Mouse (Mus musculus) gastrocnemius, postnatal 4 days (tissue): ENCODE results near the gene Gclm. TPM values are rescaled to one million over a fixed set of nuclear protein-coding genes. Genes with fewer than 3 reads are reported as not detected.
A peak's percentile ranks its signal among the peaks of the same experiment; 100 is the strongest.
"Not testable (repeated sequence)": the region's sequence is repeated elsewhere in the genome, so short reads cannot be mapped to it uniquely, and the experiment has no call there.

ENCODE experiments used
- DNase-seq, 2 experiments: peaks; one replicate each; pipeline ENCODE4 v3.0.0; 2021 to 2022; ENCODE audit warnings: low spot score in 2 of 2, mixed read lengths in 2 of 2
- long read RNA-seq, 2 experiments: library from polyadenylated mRNA; stranded (forward); transcript quantifications; one replicate each; pipeline ENCODE4 v2.0.0; 2021
- total RNA-seq, 2 experiments: library from RNA; stranded (reverse); gene quantifications; 2 replicates each; pipeline ENCODE4 v1.2.3; 2021

Gene Gclm
- total RNA-seq = 10 to 100 TPM; 38.9 to 43.2 TPM
- long read RNA-seq, experiment 1, full-length matches to known transcripts = 36 of 42 reads
- long read RNA-seq, experiment 1, partial matches to known transcripts = 1 of 42 reads
- long read RNA-seq, experiment 1, other reads (novel, unspliced or antisense) = 5 of 42 reads
- long read RNA-seq, experiment 2, full-length matches to known transcripts = 43 of 49 reads
- long read RNA-seq, experiment 2, partial matches to known transcripts = 1 of 49 reads
- long read RNA-seq, experiment 2, other reads (novel, unspliced or antisense) = 5 of 49 reads

DNA sequence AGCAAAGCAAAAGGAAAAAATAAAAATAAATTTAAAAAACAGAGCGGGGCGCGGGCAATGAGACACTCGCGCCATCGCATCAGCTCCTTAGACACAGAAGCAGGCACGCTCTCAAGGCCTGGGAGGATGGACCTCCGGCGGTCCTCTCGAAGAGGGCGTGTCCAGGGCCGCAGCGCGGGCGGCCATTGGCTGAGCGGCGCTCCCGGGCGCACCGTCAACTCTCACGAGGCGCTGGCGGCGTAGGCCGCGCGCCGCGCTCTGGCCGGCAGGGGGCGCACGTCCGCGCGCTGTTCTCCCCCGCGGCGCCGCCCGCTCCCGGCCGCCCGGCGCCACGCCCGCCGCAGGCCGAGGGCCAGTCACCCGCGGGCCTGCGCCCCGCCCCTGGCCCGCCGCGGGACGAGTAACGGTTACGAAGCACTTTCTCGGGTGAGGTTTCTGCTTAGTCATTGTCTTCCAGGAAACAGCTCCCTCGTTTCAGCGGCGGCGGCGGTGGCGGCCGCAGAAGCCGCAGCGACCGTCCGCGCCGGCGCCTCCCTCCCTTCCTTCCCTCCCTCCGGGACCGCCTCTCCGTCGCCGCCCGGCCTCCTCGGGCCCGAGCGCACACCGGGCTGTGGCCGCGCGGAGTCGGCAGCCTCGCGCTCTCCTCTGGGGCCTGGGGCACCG, at the start of gene Gclm:
Gene Gclm (plus strand): TSS at position 343 of the 663 bp plus-strand sequence.
- DNase-seq = peak; percentile 92 to 93

DNA sequence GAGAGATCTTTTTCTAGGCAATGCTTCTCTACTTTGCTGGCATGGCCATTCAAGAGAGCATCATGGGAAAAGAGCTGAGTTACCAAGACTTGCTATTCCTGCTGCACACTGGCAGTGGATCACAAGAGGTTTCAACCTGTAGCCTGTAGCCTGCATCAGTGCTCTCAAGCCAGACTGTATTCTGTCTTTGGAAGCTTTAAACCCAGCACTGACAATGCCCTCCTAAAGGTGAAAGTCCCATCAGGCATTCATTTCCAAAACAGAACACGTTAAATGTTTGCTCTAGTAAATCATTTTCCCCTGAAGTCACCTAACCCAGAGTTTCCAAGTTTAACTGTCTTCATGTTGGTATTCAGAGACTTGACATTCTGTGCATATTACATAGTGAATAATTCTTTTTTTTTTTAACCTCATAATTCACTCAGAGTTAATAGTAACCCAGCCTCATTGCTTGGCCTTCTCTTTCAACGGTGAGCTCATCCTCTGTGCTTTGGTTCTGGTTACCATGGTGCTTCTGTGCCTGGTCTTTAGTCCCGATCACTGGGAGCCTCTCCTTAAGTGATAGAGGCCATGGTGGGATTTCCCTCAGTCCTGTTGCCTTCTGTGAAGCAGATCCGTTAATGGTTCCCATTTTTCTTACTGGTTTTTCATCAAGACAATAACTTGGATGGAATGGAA, 48.6 kb upstream of the Gclm start:
- DNase-seq = no peak

DNA sequence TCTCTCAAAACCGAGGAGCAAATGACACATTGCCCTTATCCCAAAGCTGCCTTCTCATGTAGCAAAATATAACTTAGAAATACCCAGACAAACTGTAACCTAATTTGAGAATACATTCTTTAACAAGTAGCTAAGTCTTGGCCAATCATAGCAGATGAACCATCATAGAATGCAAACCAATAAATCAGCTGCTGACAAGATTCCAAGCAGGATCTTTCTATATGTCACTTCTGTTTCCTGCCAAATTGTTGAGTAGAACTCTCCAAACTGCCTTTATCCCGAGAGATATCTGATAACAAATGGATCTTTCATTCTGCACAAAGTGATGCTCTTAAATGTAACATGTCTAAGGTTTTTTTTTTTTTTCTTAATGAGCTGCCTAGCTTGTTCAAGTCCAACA, 46.8 kb upstream of the Gclm start:
- DNase-seq = no peak

DNA sequence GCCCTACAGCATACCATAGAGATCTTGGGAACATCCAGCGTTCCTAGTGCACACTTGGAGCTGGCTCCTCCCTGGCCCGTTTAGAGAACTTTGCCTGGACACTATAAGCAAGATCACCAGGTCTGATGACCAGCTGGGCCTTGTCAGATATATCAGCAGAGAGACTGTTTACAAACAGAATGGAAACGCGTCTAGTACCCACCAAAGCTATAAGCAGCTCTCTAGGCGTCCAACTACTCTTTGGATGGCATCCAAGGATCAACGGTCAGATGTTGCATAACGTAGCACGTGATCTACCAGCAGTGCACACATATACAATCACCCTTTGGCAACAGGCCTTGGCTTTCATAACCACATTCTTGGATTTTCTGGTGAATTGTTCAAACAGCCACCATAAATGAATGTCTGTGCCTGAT, 46.4 kb upstream of the Gclm start:
- DNase-seq = no peak

DNA sequence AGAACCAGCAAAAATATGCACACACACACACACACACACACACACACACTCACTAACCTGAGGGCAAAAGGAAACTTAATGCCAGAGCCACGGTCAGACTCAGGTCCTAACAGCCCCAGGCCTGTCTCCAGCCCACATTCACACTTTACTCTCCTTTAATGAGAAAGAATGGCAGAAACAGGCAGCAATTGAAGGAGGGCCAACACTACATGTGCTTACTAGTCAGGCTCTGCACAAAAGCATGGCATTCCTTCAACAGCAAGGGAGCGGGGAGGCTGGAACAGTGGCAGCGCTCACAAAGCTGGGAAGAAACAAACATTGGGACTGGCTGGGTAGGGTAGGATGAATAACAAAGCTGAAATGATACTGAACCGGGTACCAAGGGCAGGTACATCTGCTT, 45.8 kb upstream of the Gclm start:
- no peak for DNase-seq

DNA sequence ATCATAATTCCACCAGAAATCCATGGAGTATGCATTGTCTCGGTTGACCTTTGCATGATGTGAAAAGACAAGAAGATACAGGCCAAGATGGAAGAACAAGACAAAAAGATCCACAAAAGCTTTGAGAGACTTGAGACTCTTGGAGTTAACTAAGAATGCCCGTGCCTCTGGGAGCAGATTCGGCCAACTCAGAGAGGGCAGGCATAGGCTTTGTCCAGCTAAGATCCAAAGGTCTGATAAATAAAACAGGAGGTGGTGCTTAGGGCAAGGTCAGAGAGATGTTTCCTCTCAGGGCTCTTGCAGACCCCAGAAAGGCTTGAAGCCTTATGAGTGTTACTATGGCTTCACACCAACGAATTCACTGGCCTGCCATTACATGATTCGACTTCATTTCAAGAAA, 45.3 kb upstream of the Gclm start:
- no peak for DNase-seq

DNA sequence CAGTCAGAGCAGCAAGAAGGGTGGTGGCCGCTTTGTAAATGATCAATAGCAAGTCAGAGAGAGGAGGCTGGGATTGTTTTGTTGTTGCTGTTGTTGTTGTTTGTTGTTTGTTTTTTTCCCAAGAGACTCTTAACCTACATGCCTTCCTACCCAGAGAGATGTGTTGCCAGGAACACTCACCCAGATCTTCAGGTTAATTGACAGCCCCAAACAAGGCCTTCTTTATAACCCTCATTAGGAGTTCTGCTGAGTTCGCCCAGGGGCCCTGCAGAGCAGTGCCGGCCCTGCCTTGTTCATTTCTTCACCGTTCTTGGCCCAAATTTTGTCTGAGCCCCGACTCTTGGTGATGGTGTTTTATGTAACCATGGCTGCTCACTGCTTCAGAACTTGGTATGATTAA, 44.9 kb upstream of the Gclm start:
- DNase-seq = no peak

DNA sequence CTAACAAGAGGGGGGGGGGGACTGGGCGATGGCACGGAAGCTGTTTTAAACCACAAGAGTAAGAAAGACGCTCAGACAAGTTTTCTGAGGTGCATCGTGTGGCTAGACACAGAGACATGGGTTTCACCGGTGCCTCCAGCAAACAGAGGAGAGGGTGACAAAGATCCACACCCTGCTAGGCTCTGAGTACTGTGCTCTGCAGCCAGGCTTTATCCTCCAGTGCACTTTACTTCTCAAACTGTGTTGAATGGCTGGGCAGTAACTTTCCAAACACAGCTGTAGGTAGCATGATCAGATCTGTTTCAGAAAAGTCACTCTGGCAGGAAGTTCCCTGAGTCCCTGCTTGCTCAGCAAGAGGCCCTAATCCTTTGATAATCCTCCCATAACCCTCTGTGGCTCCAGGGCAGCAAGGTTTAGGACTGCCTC, 43.0 kb upstream of the Gclm start:
- no peak for DNase-seq

DNA sequence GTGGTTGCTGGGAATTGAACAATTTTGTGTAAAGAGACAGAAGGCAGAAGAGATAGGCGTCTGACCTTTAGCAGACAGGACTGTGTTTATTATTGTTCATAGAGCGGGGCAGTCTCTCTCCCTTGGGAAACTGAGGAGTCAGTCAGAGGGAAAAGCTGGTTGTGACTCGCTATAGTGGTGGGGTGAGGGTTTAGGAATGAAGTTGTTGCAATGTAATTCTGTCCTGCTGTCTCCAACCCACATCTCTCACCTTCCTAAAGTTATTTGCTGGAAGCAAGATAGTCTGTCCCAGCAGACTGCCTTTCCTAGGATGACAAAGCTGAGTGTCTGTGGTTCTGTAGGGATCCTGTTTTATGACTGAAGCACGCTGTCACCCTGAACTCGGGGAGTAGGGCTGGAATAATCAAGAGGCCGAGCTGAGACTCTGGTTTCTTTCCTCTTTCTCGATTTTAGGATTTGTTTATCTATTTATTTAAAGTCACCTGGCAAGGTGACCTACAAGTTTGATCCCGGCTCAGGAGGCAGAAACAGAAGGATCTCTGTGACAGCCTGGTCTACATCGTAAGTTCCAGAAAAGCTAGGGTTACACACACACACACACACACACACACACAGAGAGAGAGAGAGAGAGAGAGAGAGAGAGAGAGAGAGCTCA, 41.6 kb upstream of the Gclm start:
- no peak for DNase-seq

DNA sequence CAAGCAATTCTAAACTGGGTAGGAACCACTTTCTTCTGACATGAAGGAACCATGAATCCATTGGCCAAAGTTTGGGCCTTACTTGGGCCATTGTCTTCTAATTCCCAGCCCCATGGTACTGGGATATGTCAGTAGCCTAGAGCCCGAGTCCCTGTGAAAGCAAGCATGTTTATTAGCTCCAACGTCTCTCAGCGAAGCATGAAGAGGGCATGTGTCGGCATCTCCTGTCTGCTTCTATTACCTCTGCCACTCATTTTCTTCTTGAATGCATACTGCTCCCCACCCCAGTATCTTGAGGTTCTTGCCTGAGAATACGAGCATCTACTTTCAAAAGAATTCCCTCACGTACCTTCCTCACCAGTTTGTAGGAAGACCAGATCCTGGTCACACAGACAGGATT, 39.6 kb upstream of the Gclm start:
- no peak for DNase-seq

DNA sequence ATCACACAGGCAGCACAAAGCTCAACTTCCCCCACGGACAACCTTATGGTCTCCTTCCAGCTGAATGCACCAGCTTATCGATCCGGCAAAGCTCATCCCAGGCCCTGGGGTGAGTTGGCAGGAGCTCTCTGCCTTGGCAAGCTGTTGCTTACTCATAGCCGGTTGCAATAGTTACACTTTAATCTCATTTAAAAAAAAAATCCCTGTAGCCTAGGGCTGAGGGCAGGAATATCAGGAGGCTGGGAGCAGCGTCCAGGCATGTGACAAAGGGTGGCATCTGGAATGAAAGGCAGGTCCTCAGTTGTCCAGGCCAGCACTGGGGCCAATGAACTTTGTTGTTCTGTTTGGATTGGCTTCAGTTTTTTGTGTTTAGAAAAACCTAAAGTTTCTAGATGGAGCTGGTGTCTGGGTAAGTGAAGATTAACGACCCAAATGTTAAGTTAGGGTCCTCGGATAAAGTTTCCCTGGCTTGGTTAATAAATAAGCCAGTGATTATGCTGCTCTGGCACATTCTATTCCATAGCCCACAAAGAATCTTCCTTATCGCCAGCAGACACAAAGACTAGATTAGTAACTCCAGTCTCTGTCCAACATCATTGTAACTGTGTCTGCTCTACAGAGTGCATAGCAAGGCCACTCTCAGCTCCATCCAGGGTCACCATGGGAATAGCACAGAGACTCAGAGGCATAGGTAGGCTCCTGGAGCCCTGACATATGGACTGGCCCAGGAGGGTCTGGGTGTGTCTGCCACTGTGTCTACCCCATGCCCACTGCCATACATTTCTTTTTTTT, 38.9 kb upstream of the Gclm start:
- DNase-seq = no peak

DNA sequence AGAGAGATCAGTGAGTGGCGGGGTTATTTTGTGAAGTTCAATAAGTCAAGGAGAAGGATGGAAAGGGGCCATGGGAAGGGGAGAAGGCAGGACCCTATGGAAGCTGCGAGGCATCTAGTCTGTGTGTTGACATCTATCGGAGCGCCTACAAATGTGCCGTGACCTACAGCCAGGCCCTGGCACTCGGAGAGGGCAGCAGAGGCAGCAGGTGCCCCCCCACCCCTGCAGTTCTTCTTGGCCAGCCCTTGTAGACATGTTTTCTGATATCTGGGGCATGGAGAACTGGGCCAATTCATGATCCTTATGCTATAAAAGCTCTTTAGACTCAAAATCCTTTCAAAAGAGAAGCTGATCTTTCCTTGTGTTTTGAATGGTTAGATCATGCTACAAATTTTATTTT, 37.6 kb upstream of the Gclm start:
- no peak for DNase-seq

DNA sequence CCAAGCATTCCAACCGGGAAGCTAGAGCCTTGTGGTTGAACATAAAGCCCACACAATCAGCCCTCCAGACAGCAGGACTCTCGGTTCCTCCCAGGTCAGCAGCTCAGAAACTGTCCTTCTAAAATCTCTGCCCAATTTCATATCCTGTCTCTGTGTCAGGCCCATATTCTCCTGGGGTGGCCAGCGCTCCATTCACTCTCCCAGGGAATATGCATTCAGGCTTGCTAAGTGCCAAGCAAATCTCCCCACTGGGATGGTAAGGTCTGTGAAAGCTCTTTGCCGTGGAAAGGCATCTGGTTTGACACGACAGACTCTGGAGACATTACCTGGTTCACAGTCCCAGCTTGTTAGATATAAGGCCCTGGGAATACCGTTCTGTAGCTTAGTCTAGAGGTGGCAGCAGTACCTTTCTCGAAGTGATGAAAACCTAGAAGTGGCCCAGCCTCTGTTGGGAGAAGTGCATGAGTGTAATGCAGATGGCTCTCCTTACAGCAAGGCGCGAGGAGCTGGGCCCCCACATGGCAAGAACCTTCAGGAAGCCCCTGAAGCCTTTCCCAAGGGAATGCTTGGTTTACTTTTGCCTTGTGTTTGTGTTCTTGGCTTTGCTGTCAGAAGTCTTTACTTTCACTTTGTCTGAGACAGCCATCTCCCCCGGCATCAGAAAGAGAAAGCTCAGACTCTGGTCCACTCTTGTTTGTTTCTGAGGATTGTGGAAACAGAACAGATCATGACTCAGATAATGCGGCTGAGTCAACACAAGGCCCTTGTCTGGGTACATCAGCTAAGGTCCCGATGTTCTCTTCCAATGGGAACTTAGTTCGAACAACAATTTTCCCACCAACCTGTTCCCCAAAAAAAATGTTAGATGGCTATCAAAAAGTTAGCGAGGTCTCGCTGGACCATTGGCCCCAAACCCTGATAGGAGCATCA, 36.8 kb upstream of the Gclm start:
- DNase-seq = no peak

DNA sequence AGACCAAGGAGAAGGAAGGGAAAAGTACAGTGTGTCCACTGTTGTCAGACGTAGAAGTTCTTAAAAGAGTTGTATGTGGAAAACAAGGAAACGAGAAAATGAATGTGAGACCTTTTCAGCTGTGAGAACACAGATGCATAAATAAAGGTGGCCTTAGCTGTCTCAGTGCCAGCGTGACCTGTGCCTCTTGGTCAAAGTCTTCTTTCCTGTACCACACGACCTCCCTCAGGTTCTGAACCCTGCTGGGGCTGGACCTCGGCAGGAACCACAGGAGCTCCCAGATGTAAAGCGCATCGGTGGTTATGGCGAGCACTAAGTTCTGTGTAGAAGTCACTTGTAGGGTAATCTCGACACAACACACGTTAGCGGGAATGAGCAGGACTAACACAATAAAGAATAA, 35.8 kb upstream of the Gclm start:
- no peak for DNase-seq

DNA sequence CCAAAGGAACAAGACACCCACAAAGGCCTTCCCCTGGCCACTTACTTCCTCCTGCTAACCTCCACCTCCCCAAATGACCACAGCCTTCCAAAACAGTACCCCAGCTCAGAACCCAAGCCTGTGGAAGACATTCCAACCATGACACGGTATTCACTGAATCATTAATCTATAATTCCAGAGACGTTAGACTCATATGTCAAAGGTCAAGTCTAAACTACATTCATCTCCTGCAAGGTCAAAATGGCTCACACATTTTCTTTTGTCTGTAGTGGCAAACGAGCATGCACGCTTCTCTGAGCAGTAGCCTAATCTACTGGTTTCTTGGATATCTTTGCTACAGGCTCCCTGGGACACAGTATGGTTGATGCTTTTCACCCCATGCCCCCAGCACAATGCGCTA, 34.9 kb upstream of the Gclm start:
- no peak for DNase-seq

DNA sequence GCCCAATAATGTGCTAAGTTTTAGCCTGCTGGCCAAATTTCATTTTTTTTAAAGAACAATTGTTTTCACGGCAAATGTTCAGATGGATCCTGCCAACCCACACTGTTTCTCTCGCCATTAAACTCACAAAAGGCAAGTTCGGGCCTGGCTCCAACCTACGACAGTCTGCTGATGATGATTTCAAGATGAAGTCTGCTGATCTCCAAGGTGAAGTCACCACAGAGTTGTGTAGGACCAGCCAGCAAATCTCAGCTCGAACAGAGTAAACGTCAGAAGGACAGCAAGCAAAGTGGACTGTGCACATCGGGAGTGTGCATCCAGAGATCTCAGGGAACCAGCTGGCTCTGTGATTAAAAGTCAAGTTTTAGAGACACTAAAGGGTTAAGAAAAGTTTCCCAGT, 34.5 kb upstream of the Gclm start:
- DNase-seq = no peak

DNA sequence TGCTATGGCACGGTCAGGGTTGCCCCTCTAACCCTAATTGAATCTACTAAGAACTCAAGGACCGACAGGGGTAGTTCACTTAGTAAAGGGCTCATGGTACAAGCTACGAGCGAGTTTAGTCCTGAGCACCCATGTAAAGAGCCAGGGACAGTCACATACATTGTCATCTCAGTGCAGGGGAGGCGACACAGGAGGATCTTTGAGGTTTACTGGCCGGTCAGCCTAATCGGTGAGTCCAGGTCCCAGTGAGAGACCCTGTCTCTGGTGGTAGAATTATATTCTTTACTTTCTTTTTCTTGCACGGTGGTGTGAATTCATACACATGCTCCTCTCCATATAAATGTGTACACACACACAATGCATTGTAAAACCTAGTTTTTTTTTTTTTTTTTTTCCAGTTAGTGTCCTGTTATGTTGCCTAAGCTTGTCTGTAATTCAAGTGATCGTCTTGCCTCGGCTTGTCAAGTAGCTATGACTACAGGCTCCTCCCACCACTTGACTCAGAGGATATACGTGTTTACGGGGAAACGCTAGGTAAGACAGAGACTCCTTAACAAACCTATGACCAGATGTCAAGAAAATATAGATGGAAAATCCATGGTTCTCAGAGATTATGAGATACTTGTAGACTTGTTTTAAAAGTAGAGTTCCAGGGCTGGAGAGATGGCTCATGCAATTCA, 33.8 kb upstream of the Gclm start:
- DNase-seq = no peak

DNA sequence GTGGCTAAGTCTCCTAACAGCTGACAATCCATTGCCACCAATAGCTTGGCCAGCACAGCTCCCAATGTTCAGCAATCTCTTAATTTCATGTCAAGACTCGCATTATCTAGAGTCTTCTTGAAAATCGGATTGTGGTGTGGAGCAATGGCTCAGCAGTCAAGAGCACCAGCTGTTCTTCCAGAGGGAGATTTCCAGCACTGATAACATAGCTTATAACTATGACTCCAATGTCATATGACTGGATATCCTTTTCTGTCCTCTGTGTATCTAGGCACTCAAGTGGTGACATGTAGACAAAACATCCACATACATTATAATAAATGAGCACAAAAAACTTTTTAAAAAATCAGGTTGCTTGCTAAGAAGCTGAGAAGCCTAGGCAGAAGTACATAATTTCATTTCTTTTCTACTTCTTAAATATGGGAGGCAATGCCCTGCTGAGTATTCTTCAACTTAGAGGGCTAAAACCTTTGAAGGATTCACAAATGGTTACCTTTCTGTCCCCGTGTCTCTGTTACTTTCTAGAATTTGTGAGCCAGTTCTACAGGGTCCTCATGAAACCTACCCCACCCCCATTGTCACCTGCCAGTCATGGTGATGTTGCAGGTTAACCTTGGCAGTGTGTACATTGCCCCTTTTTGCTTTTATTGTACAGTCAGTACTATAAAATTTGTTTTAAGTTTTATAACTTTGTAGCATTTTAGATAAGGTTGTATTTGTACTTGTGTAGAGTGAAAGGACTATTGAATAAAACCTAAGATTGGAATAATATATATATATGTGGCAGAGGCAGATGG, 23.9 kb upstream of the Gclm start:
- DNase-seq = no peak

DNA sequence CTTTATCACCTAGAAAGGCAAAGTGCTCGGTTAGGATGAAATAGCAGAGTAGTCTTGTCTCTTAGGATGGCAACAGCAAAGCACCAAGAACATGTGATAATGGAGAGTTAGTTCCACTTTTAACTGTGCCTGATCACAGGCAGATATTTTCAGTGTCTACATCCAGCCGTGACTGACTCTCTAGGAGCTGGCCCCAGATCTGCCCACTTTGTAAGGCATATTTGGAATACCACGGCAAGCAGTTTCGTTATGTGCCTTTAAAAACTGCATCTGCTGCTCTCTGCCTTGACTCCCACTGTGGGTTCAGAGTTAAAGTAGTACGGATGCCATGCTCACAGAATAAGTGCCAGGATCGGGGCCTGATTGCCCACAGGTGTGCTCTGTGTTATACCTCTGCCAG, 18.4 kb upstream of the Gclm start:
- not testable (repeated sequence) for DNase-seq
